Mouse (Mus musculus): ENCODE data around the gene Prss53. TPM values are rescaled to one million over a fixed set of nuclear protein-coding genes. Genes with fewer than 3 reads are reported as not detected.

Prss53 gene
- total RNA-seq, 1 experiment from 2014 or later, result 0.94 TPM

GRCm38 (mm10) chr7:127887781-127888180 is 3.0 kb downstream of the Prss53 start:
- no peak for ATAC-seq (replicated peaks in 1 of 2; ENCODE audit: insufficient read depth in 1 of 2, low FRiP score in 2 of 2, low TSS enrichment in 1 of 2, low read depth in 1 of 2, poor library complexity in 2 of 2, severe bottlenecking in 2 of 2)

GRCm38 (mm10) chr7:127887191-127887590 is 3.6 kb downstream of the Prss53 start:
- no peak for ATAC-seq (replicated peaks in 1 of 2; ENCODE audit: insufficient read depth in 1 of 2, low FRiP score in 2 of 2, low TSS enrichment in 1 of 2, low read depth in 1 of 2, poor library complexity in 2 of 2, severe bottlenecking in 2 of 2)

- ATAC-seq (replicated peaks in 1 of 2; ENCODE audit: insufficient read depth in 1 of 2, low FRiP score in 2 of 2, low TSS enrichment in 1 of 2, low read depth in 1 of 2, poor library complexity in 2 of 2, severe bottlenecking in 2 of 2), result no peak
Observed at GRCm38 (mm10) chr7:127886551-127886950, 4.2 kb downstream of the Prss53 start.

- no peak for ATAC-seq (replicated peaks in 1 of 2; ENCODE audit: insufficient read depth in 1 of 2, low FRiP score in 2 of 2, low TSS enrichment in 1 of 2, low read depth in 1 of 2, poor library complexity in 2 of 2, severe bottlenecking in 2 of 2)
Observed at GRCm38 (mm10) chr7:127885951-127886350, 4.8 kb downstream of the Prss53 start.

- ATAC-seq (replicated peaks in 1 of 2; ENCODE audit: insufficient read depth in 1 of 2, low FRiP score in 2 of 2, low TSS enrichment in 1 of 2, low read depth in 1 of 2, poor library complexity in 2 of 2, severe bottlenecking in 2 of 2), result no peak
Observed at GRCm38 (mm10) chr7:127880431-127880830, 10.3 kb downstream of the Prss53 start.

GRCm38 (mm10) chr7:127879301-127879700 is 11.5 kb downstream of the Prss53 start:
- no peak for ATAC-seq (replicated peaks in 1 of 2; ENCODE audit: insufficient read depth in 1 of 2, low FRiP score in 2 of 2, low TSS enrichment in 1 of 2, low read depth in 1 of 2, poor library complexity in 2 of 2, severe bottlenecking in 2 of 2)

- ATAC-seq (replicated peaks in 1 of 2; ENCODE audit: insufficient read depth in 1 of 2, low FRiP score in 2 of 2, low TSS enrichment in 1 of 2, low read depth in 1 of 2, poor library complexity in 2 of 2, severe bottlenecking in 2 of 2), result peak; percentile 35 to 65
Observed at GRCm38 (mm10) chr7:127876467-127877348, 14.1 kb downstream of the Prss53 start, which contains the start of gene Zfp668. Gene Zfp668 (minus strand): TSS chr7:127876828.

- peak; percentile 28 to 69 for ATAC-seq (replicated peaks in 1 of 2; ENCODE audit: insufficient read depth in 1 of 2, low FRiP score in 2 of 2, low TSS enrichment in 1 of 2, low read depth in 1 of 2, poor library complexity in 2 of 2, severe bottlenecking in 2 of 2)
Observed at GRCm38 (mm10) chr7:127876041-127876466, 14.7 kb downstream of the Prss53 start, which contains the start of gene Zfp646. Gene Zfp646 (plus strand): TSS chr7:127876221.

- ATAC-seq (replicated peaks in 1 of 2; ENCODE audit: insufficient read depth in 1 of 2, low FRiP score in 2 of 2, low TSS enrichment in 1 of 2, low read depth in 1 of 2, poor library complexity in 2 of 2, severe bottlenecking in 2 of 2), result peak; percentile 60 to 66
Observed at GRCm38 (mm10) chr7:127875627-127876001, 15.2 kb downstream of the Prss53 start.

- ATAC-seq (replicated peaks in 1 of 2; ENCODE audit: insufficient read depth in 1 of 2, low FRiP score in 2 of 2, low TSS enrichment in 1 of 2, low read depth in 1 of 2, poor library complexity in 2 of 2, severe bottlenecking in 2 of 2), result peak in 1 of 2 experiments; percentile 22; a peak in 1 of 4 replicates
Observed at GRCm38 (mm10) chr7:127874812-127875626, 15.8 kb downstream of the Prss53 start.

GRCm38 (mm10) chr7:127870136-127870821 is 20.5 kb downstream of the Prss53 start:
- ATAC-seq (replicated peaks in 1 of 2; ENCODE audit: insufficient read depth in 1 of 2, low FRiP score in 2 of 2, low TSS enrichment in 1 of 2, low read depth in 1 of 2, poor library complexity in 2 of 2, severe bottlenecking in 2 of 2), result no peak

- ATAC-seq (replicated peaks in 1 of 2; ENCODE audit: insufficient read depth in 1 of 2, low FRiP score in 2 of 2, low TSS enrichment in 1 of 2, low read depth in 1 of 2, poor library complexity in 2 of 2, severe bottlenecking in 2 of 2), result no peak
Observed at GRCm38 (mm10) chr7:127869149-127869810, 21.5 kb downstream of the Prss53 start.

- no peak; a peak in 1 of 4 replicates for ATAC-seq (replicated peaks in 1 of 2; ENCODE audit: insufficient read depth in 1 of 2, low FRiP score in 2 of 2, low TSS enrichment in 1 of 2, low read depth in 1 of 2, poor library complexity in 2 of 2, severe bottlenecking in 2 of 2)
Observed at GRCm38 (mm10) chr7:127867641-127868040, 23.1 kb downstream of the Prss53 start.

GRCm38 (mm10) chr7:127866434-127866833 is 24.3 kb downstream of the Prss53 start:
- ATAC-seq (replicated peaks in 1 of 2; ENCODE audit: insufficient read depth in 1 of 2, low FRiP score in 2 of 2, low TSS enrichment in 1 of 2, low read depth in 1 of 2, poor library complexity in 2 of 2, severe bottlenecking in 2 of 2), result no peak

GRCm38 (mm10) chr7:127858258-127858657 is 32.5 kb downstream of the Prss53 start:
- ATAC-seq (replicated peaks in 1 of 2; ENCODE audit: insufficient read depth in 1 of 2, low FRiP score in 2 of 2, low TSS enrichment in 1 of 2, low read depth in 1 of 2, poor library complexity in 2 of 2, severe bottlenecking in 2 of 2), result 0 out of 4 replicates have a peak, but pooled peaks of 1 of the 2 experiments have one; percentile 25

- no peak for ATAC-seq (replicated peaks in 1 of 2; ENCODE audit: insufficient read depth in 1 of 2, low FRiP score in 2 of 2, low TSS enrichment in 1 of 2, low read depth in 1 of 2, poor library complexity in 2 of 2, severe bottlenecking in 2 of 2)
Observed at GRCm38 (mm10) chr7:127850906-127851305, 39.9 kb downstream of the Prss53 start.
